Mouse (Mus musculus) liver, adult 2 months (tissue): Measurements from ENCODE around the gene Olfr1393.

Experiments
- CTCF ChIP-seq: fragments of 200-500 bp; IDR thresholded peaks from 2 replicates; pipeline ENCODE4 v1.5.1; 2011; ENCODE audit warnings: low read depth, low read length, control low read depth
- POLR2A ChIP-seq: fragments of 200-500 bp; IDR thresholded peaks from 2 replicates; pipeline ENCODE4 v1.6.1; 2011; ENCODE audit warnings: low read length, control low read depth; ENCODE audit not compliant: insufficient read depth; ENCODE audit errors: extremely low read depth

GRCm38 (mm10) chr11:49263149-49263548 lies 15.0 kb upstream of the Olfr1393 start:
- TF ChIP-seq CTCF: no peak
- TF ChIP-seq POLR2A: no peak
